Mouse (Mus musculus): ENCODE results near the gene Rhox3c.
"Not testable (repeated sequence)": the region's sequence is repeated elsewhere in the genome, so short reads cannot be mapped to it uniquely, and the experiment has no call there.

Rhox3c gene

GRCm38 (mm10) chrX:37458285-37458684, at the start of gene Rhox3c:
Gene Rhox3c (plus strand): TSS chrX:37458585.
- DNase-seq: not testable (repeated sequence)

DNA sequence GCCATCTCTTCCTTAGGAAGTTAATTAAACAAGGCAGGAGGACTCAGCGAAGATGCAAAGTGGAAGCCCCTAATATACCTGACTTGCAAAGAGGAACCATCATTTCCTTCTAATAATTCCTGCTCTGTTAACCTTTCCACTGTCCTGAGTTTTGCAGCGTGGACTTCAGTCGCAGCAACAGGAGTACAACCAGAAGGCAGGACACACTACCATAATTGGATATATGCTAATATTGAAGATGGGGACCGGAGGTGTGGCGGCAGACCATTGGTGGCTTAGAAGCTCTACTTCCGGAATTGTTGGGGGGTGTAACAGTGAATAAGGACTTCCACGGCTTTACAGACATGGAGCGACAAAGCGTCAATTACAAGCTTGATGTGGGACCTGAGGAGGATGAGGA, 46.6 kb upstream of the Rhox3c start, which contains the start of gene Rhox2b:
Gene Rhox2b, plus strand, starts transcription at position 301 of the 400 bp plus-strand sequence.
- DNase-seq: not testable (repeated sequence)

GRCm38 (mm10) chrX:37432194-37432593, 26.2 kb upstream of the Rhox3c start, which contains the start of gene Rhox4b:
Gene Rhox4b (plus strand): TSS chrX:37432494.
- not testable (repeated sequence) for DNase-seq

- not testable (repeated sequence) for DNase-seq
Measured at GRCm38 (mm10) chrX:37453380-37453779, 5.0 kb upstream of the Rhox3c start, which contains the start of gene Rhox2c. Gene Rhox2c (plus strand): TSS chrX:37453680.

DNA sequence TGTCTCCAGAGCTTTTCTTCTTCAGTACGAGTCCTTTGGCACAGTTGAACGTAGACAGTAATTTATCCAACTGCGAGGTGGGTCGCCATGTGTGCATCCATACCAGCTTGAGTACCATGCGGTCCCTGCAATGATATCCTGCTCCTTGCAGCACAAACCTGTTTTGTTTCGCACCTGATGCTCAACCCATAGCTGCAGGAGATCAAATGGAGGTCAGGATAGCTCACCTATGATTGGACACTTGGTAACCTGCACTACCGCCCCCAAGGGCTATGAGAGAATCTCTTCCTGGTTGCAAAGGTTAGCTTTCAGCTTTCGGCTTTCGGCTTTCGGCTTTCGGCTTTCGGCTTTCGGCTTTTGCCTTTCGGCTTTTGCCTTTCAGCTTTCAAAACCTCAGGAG, 21.7 kb downstream of the Rhox3c start, which contains the start of gene Rhox4c:
Gene Rhox4c, plus strand, starts transcription at position 301 of the 400 bp plus-strand sequence.
- not testable (repeated sequence) for DNase-seq

DNA sequence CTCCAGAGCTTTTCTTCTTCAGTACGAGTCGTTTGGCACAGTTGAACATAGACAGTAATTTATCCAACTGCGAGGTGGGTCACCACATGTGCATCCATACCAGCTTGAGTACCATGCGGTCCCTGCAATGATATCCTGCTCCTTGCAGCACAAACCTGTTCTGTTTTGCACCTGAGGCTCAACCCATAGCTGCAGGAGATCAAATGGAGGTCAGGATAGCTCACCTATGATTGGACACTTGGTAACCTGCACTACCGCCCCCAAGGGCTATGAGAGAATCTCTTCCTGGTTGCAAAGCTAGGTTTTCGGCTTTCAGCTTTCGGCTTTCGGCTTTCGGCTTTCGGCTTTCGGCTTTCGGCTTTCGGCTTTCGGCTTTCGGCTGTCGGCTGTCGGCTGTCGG, 55.7 kb downstream of the Rhox3c start, which contains the start of gene Rhox4d:
Gene Rhox4d, plus strand, starts transcription at position 301 of the 400 bp plus-strand sequence.
- not testable (repeated sequence) for DNase-seq

All from thymus, postnatal 14 days (tissue).